Mouse (Mus musculus): ENCODE results near the gene Hoxb1.

DNA sequence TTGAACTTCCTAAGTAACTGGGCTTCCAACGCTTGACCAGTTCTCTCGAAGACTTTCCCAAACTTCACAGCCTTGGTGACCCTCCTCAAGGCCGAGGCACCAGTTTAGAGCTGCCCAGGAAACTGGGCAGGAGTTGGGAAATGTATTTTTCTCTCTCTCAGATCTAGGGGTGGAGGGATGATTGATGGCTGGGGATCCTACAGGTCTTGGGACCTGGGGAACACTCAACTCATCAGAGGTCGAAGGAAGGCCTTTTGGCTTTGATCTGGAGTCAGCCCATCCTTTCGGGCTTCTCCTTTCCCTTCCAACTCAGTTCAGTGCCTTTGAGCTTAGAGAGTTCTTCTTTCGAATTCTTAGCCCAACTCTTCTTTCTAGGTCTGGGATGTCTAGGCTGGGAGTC, 1.6 kb downstream of the Hoxb1 start:
- TF ChIP-seq CTCF (IDR thresholded peaks at IDR 0.05) (no peak), EP300 (IDR thresholded peaks at IDR 0.05) (no peak)

Data from lung, postnatal 0 days (tissue).